Mouse (Mus musculus): Measurements from ENCODE around the gene Nxph4.

The Nxph4 gene

GRCm38 (mm10) chr10:127542720-127543119 lies 8.4 kb upstream of the Nxph4 start:
- DNase-seq (ENCODE audit: low read depth, low spot score) = no peak

GRCm38 (mm10) chr10:127542084-127542483 lies 7.7 kb upstream of the Nxph4 start:
- no peak for DNase-seq (ENCODE audit: low read depth, low spot score)

GRCm38 (mm10) chr10:127541510-127541909 lies 7.2 kb upstream of the Nxph4 start:
- DNase-seq (ENCODE audit: low read depth, low spot score) = no peak

GRCm38 (mm10) chr10:127537854-127538583 lies 3.7 kb upstream of the Nxph4 start:
- DNase-seq (ENCODE audit: low read depth, low spot score) = peak; percentile 73

GRCm38 (mm10) chr10:127536586-127537314 lies 2.4 kb upstream of the Nxph4 start:
- DNase-seq (ENCODE audit: low read depth, low spot score) = peak; percentile 77

- no peak for DNase-seq (ENCODE audit: low read depth, low spot score)
These were observed 598 bp upstream of the Nxph4 start for GRCm38 (mm10) chr10:127534929-127535384.

GRCm38 (mm10) chr10:127531548-127531947 lies 2.8 kb downstream of the Nxph4 start:
- DNase-seq (ENCODE audit: low read depth, low spot score) = no peak

- DNase-seq (ENCODE audit: low read depth, low spot score) = no peak
These were observed 3.4 kb downstream of the Nxph4 start for GRCm38 (mm10) chr10:127530945-127531344.

- no peak for DNase-seq (ENCODE audit: low read depth, low spot score)
These were observed 6.9 kb downstream of the Nxph4 start for GRCm38 (mm10) chr10:127527481-127527880.

- peak; percentile 63 for DNase-seq (ENCODE audit: low read depth, low spot score)
These were observed 7.7 kb downstream of the Nxph4 start for GRCm38 (mm10) chr10:127526681-127527080.

- DNase-seq (ENCODE audit: low read depth, low spot score) = peak; percentile 46
These were observed 8.3 kb downstream of the Nxph4 start for GRCm38 (mm10) chr10:127526048-127526447.

GRCm38 (mm10) chr10:127524646-127525255 lies 9.6 kb downstream of the Nxph4 start:
- no peak for DNase-seq (ENCODE audit: low read depth, low spot score)

GRCm38 (mm10) chr10:127522088-127522581 lies 12.2 kb downstream of the Nxph4 start, which contains the start of gene Shmt2:
TSS of gene Shmt2 (minus strand) at chr10:127522444.
- peak; percentile 93 for DNase-seq (ENCODE audit: low read depth, low spot score)

- peak; percentile 59 for DNase-seq (ENCODE audit: low read depth, low spot score)
These were observed 12.7 kb downstream of the Nxph4 start for GRCm38 (mm10) chr10:127521611-127522080.

GRCm38 (mm10) chr10:127520714-127521357 lies 13.5 kb downstream of the Nxph4 start:
- peak; percentile 42 for DNase-seq (ENCODE audit: low read depth, low spot score)

- DNase-seq (ENCODE audit: low read depth, low spot score) = peak; percentile 41
These were observed 14.3 kb downstream of the Nxph4 start for GRCm38 (mm10) chr10:127519903-127520713.

- DNase-seq (ENCODE audit: low read depth, low spot score) = no peak
These were observed 15.2 kb downstream of the Nxph4 start for GRCm38 (mm10) chr10:127519041-127519701.

GRCm38 (mm10) chr10:127517941-127518340 lies 16.4 kb downstream of the Nxph4 start:
- no peak for DNase-seq (ENCODE audit: low read depth, low spot score)

GRCm38 (mm10) chr10:127516576-127517260 lies 17.6 kb downstream of the Nxph4 start:
- DNase-seq (ENCODE audit: low read depth, low spot score) = no peak

Data from A20 (cell line).